Mouse (Mus musculus): ENCODE data around the gene Epha1.

DNA sequence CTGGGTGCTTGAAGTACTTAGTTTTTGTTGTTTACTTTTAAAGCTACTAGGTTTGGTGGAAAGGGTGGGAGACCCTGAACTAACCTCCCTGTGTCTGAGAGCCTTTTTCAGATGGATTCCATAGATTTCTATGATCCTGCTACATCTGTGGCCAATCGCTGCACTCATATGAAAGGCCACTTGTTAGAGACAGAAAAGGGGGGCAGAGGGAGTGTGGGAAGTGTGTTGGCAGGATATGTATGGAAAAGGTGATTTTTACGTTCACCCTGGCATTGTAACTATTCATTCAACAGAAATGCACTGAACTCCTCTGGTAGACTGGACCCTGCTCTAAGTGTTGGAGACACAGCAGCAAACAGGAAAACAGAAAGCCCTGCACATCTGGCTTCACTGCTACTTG, 8.2 kb upstream of the Epha1 start:
- TF ChIP-seq CTCF (IDR thresholded peaks at IDR 0.05) (no peak), EP300 (IDR thresholded peaks at IDR 0.05) (no peak)

Measured in lung, postnatal 0 days (tissue).